Mouse (Mus musculus): ENCODE measurements around the gene Actl6a.

GRCm38 (mm10) chr3:32682910-32683531 is 23.1 kb upstream of the Actl6a start:
- TF ChIP-seq CTCF (IDR thresholded peaks at IDR 0.05; ENCODE audit: insufficient read depth, low read length) (no peak), POLR2A (IDR thresholded peaks at IDR 0.05; ENCODE audit: borderline replicate concordance, extremely low read depth, low read depth, low read length) (no peak)
